Mouse (Mus musculus): Measurements from ENCODE around the gene Tmem104. TPM values are rescaled to one million over a fixed set of nuclear protein-coding genes. Genes with fewer than 3 reads are reported as not detected.

Gene Tmem104
- polyA plus RNA-seq, 1 experiment from 2014 or later = 10.6 TPM

GRCm38 (mm10) chr11:115265771-115266399 lies 78.6 kb downstream of the Tmem104 start:
- no peak for DNase-seq (ENCODE audit: low spot score)
- 3% methylated on average over 20 of the region's 20 CpGs for WGBS
- peaks cover 94% of the 10 kb centered on the region for H3K27me3 ChIP-seq (ENCODE audit: insufficient read depth, poor library complexity, severe bottlenecking)
- H3K27ac ChIP-seq = no peak overlapping the region
- H3K4me1 ChIP-seq (replicated peaks) = peaks cover 51% of the 10 kb centered on the region
- H3K4me3 ChIP-seq = peak overlapping the region; percentile 51
- H3K9me3 ChIP-seq = no peaks in the 10 kb centered on the region
- peaks cover 18% of the 10 kb centered on the region for H3K36me3 ChIP-seq

- Histone ChIP-seq H3K4me1 (replicated peaks) (peaks cover 54% of the 10 kb centered on the region), H3K27ac (peak overlapping the region; percentile 31; the same call in 1 of the 2 replicates), H3K9me3 (no peaks in the 10 kb centered on the region), H3K36me3 (peaks cover 18% of the 10 kb centered on the region), H3K4me3 (peak overlapping the region; percentile 51), H3K27me3 (ENCODE audit: insufficient read depth, poor library complexity, severe bottlenecking) (peaks cover 89% of the 10 kb centered on the region)
- WGBS = under 1% methylated on average over 22 of the region's 22 CpGs
- peak; percentile 43 for DNase-seq (ENCODE audit: low spot score)
Measured at GRCm38 (mm10) chr11:115266400-115266778, 79.1 kb downstream of the Tmem104 start.

GRCm38 (mm10) chr11:115267061-115267883 lies 80.0 kb downstream of the Tmem104 start, which contains the start of gene Grin2c:
Gene Grin2c (minus strand): TSS chr11:115267243.
- Histone ChIP-seq H3K4me3 (peak within 1 kb of the TSS; percentile 51), H3K9me3 (no peaks in the 10 kb centered on the region), H3K4me1 (replicated peaks) (peaks cover 57% of the 10 kb centered on the region), H3K27ac (peak within 1 kb of the TSS; percentile 31; the same call in 1 of the 2 replicates), H3K36me3 (peaks cover 27% of the 10 kb centered on the region), H3K27me3 (ENCODE audit: insufficient read depth, poor library complexity, severe bottlenecking) (peaks cover 81% of the 10 kb centered on the region)
- DNase-seq (ENCODE audit: low spot score) = no peak
- 4% methylated on average over 50 of the region's 50 CpGs for WGBS

DNA sequence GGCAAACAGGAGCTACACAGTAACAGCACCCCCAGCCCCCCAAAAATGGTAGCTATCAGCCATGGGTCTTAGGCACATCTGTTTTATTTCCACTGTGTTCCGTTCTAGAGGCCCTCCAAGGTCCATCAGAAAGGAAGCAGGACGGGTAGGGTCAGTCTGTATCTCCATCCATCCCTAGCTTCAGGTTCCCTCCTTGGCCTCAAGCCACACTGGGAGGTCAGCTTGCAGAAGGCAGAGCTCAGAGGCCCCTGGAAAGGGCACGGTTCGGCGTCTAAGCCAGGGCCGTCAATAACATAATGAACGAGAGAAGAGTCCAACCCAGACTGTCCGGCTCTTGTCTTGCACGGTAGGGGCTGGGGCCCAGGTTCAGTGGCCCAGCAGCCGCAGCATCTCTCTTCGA lies 80.7 kb downstream of the Tmem104 start:
- peaks cover 74% of the 10 kb centered on the region for H3K27me3 ChIP-seq (ENCODE audit: insufficient read depth, poor library complexity, severe bottlenecking)
- H3K4me3 ChIP-seq = no peak overlapping the region
- H3K27ac ChIP-seq = no peak overlapping the region
- H3K36me3 ChIP-seq = peaks cover 27% of the 10 kb centered on the region
- no peak for DNase-seq (ENCODE audit: low spot score)
- no peaks in the 10 kb centered on the region for H3K9me3 ChIP-seq
- H3K4me1 ChIP-seq (replicated peaks) = peaks cover 61% of the 10 kb centered on the region
- WGBS = 74% methylated on average over 11 of the region's 11 CpGs

- Histone ChIP-seq H3K9me3 (no peaks in the 10 kb centered on the region), H3K4me1 (replicated peaks) (peaks cover 71% of the 10 kb centered on the region), H3K4me3 (no peak overlapping the region), H3K27ac (0 out of 2 replicates have a peak overlapping the region, but pooled peaks have one; percentile 29), H3K36me3 (peaks cover 27% of the 10 kb centered on the region), H3K27me3 (ENCODE audit: insufficient read depth, poor library complexity, severe bottlenecking) (peaks cover 58% of the 10 kb centered on the region)
- no peak for DNase-seq (ENCODE audit: low spot score)
- 88% methylated on average over 27 of the region's 27 CpGs for WGBS
Measured at GRCm38 (mm10) chr11:115269330-115270066, 82.2 kb downstream of the Tmem104 start.

DNA sequence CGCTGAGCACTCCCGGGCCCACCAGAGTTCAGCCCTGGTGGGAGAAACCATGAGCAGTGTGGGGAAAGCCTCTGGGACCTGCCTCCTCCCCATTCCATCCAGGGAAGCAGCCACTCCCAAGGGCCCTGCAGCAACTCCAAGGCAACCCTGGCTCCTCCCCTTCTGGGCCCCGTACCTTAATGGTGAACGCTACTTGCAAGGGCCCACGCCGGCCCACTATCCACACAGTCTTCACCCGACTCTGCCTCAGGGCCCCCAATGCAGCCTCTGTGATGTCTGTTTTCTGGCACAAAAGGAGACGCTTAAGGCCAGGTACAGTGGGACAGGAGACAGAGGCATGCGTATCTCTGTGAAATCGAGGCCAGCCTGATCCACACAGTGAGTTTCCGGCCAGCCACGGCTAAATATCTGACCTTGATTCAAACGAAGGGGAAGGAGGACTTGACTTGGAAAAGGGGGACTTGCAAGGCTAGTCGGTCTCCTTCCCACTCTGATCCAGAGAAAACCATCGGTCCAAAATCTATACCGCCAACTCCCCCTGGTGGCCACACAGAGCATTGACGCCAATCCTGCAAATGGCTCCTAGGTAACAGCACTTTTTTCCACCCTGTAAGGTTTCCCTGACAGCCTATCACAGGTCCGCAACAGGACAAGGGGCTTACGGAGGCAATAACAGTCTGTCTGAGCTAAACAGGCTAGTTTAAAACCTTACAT lies 83.0 kb downstream of the Tmem104 start:
- Histone ChIP-seq H3K36me3 (peaks cover 27% of the 10 kb centered on the region), H3K27me3 (ENCODE audit: insufficient read depth, poor library complexity, severe bottlenecking) (peaks cover 50% of the 10 kb centered on the region), H3K4me1 (replicated peaks) (peaks cover 71% of the 10 kb centered on the region), H3K9me3 (no peaks in the 10 kb centered on the region), H3K4me3 (0 out of 2 replicates have a peak overlapping the region, but pooled peaks have one; percentile 18), H3K27ac (0 out of 2 replicates have a peak overlapping the region, but pooled peaks have one; percentile 29)
- WGBS = 33% methylated on average over 19 of the region's 19 CpGs
- peak; percentile 86 for DNase-seq (ENCODE audit: low spot score)

DNA sequence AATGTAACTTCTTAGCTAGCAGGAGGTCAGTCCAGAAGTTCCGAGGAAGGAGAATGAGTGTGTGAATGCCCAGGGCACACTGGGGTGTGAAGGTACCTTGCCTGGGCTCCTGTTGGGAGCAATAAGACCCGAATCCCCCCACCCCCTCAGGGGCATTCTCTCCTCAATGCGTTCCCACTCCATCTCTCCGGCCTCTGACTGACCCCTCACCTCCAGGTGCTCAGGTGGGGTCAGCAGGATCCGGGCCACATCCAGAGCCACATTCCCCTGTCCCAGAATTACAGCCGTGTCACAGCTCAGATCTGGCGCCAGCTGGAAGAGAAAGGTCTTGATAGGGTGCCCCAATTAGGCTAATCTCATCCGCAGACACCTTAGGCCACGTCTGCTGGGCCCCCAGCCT lies 83.8 kb downstream of the Tmem104 start:
- DNase-seq (ENCODE audit: low spot score) = no peak
- Histone ChIP-seq H3K9me3 (no peaks in the 10 kb centered on the region), H3K4me1 (replicated peaks) (peaks cover 71% of the 10 kb centered on the region), H3K27ac (no peak overlapping the region), H3K27me3 (ENCODE audit: insufficient read depth, poor library complexity, severe bottlenecking) (peaks cover 43% of the 10 kb centered on the region), H3K4me3 (no peak overlapping the region), H3K36me3 (peaks cover 27% of the 10 kb centered on the region)
- WGBS = 80% methylated on average over 9 of the region's 9 CpGs

GRCm38 (mm10) chr11:115271481-115271880 lies 84.2 kb downstream of the Tmem104 start:
- Histone ChIP-seq H3K27ac (no peak overlapping the region), H3K4me1 (replicated peaks) (peaks cover 71% of the 10 kb centered on the region), H3K36me3 (peaks cover 27% of the 10 kb centered on the region), H3K9me3 (no peaks in the 10 kb centered on the region), H3K4me3 (no peak overlapping the region), H3K27me3 (ENCODE audit: insufficient read depth, poor library complexity, severe bottlenecking) (peaks cover 38% of the 10 kb centered on the region)
- no peak for DNase-seq (ENCODE audit: low spot score)
- WGBS = 68% methylated on average over 10 of the region's 10 CpGs

DNA sequence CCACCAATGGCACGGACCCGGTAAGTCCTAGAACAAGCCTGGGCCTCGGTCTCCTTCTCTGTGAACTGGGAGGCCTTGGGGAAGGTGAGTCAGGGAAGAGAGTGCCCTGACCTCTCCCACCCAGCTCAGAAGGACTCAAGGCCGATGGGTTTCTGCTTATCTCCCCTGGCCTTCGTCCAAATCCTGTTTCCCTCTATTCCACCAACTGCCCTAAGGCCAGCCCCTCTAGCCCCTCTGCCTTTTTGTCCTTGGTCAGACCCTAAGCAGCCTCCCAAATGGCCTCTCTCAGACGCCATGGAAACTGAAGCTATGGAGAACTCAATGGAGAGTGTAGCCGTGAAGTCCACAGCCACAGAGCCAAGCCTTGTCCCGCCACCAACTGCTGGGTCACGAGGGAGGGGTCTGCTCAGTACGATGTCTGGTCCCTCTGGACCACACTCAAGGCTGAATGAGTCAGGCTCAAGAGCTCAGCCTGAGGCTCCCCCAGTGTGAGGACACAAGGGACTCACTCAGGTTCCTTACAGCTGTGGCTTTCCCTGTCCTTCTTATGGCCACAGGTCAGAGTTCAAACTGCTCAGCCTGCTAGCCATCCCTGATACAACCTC lies 85.7 kb downstream of the Tmem104 start:
- Histone ChIP-seq H3K36me3 (peaks cover 26% of the 10 kb centered on the region), H3K4me1 (replicated peaks) (peaks cover 62% of the 10 kb centered on the region)
- WGBS = 74% methylated on average over 10 of the region's 10 CpGs

DNA sequence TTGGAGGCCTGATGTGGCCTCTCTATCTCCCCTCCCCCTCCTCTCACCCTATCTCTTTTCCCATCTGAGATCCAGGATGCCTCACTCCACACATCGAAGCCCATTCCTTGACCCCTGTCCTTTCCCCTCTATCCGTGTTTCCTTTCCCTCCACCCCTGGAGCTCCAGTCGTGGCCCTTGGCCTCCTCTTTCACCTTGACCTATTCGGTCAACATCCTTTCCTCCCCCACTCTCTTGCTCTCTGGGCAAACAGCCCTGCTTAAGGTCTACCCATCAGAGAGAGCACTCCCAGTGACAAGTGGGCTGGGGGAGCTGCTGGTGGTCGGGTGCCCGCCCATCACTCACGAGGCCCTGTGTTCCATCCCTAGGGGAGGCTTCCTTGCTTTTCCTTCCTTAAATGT lies 86.4 kb downstream of the Tmem104 start:
- WGBS = 57% methylated on average over 7 of the region's 7 CpGs
- Histone ChIP-seq H3K36me3 (peaks cover 18% of the 10 kb centered on the region), H3K4me1 (replicated peaks) (peaks cover 59% of the 10 kb centered on the region), H3K27me3 (ENCODE audit: insufficient read depth, poor library complexity, severe bottlenecking) (peaks cover 16% of the 10 kb centered on the region), H3K9me3 (no peaks in the 10 kb centered on the region), H3K27ac (no peak overlapping the region), H3K4me3 (no peak overlapping the region)
- DNase-seq (ENCODE audit: low spot score) = no peak

More for the DNA sequence above, 85.7 kb downstream of the Tmem104 start:
- Histone ChIP-seq H3K4me3 (no peak overlapping the region), H3K27me3 (ENCODE audit: insufficient read depth, poor library complexity, severe bottlenecking) (peaks cover 23% of the 10 kb centered on the region), H3K9me3 (no peaks in the 10 kb centered on the region), H3K27ac (no peak overlapping the region)
- no peak for DNase-seq (ENCODE audit: low spot score)

DNA sequence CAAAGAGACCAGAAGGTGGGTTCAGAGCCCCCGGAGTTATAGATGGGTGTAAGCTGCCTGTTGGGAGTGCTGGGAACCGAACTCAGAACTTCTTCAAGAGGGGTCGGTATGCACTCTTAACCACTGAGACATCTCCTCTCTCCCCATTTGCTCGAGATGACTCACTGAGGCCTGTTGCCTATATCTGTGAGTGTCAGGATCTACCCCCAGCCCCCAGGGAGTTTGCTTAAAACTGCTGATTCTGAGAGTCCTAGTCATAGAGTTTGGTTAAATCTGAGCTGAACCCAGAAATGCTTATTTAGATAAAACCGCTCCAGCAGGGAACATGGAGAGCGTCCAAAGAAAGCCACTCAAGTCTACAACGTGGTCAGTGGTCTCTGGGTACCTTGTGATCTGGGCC lies 86.9 kb downstream of the Tmem104 start:
- Histone ChIP-seq H3K4me3 (no peak overlapping the region), H3K4me1 (replicated peaks) (peaks cover 59% of the 10 kb centered on the region), H3K36me3 (peaks cover 14% of the 10 kb centered on the region), H3K27ac (no peak overlapping the region), H3K27me3 (ENCODE audit: insufficient read depth, poor library complexity, severe bottlenecking) (peaks cover 11% of the 10 kb centered on the region), H3K9me3 (no peaks in the 10 kb centered on the region)
- WGBS = 84% methylated on average over 7 of the region's 7 CpGs
- DNase-seq (ENCODE audit: low spot score) = no peak

DNA sequence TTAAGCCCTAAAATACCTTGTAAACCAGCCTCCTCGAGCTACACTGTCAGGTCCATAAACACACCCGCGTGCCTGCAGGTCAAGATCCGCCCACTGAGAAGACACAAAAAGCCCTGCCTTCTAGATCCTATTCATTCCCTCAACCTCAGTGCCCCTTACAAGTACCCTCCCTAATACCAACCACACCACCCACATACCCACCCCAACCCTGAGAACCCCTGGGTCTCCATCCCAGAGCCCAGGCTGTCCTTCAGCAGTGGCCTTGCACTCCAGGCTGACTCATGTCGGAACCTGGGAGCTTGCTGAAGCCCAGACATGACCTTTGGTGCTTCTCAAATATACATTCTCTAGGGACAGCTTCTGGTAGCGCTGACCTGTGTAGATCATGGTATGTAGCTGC lies 87.5 kb downstream of the Tmem104 start:
- H3K27me3 ChIP-seq (ENCODE audit: insufficient read depth, poor library complexity, severe bottlenecking) = peaks cover 6% of the 10 kb centered on the region
- DNase-seq (ENCODE audit: low spot score) = no peak
- H3K4me3 ChIP-seq = no peak overlapping the region
- peaks cover 56% of the 10 kb centered on the region for H3K4me1 ChIP-seq (replicated peaks)
- WGBS = 89% methylated on average over 6 of the region's 6 CpGs
- H3K9me3 ChIP-seq = no peaks in the 10 kb centered on the region
- no peak overlapping the region for H3K27ac ChIP-seq
- H3K36me3 ChIP-seq = 0 out of 2 replicates have a peak, but pooled peaks cover 9% of the 10 kb centered on the region

Data from hindbrain, embryonic 10.5 days (tissue).